Mouse (Mus musculus) lung, adult 2 months (tissue): ENCODE results near the gene Slc36a3.

Source experiments
- CTCF ChIP-seq: fragments of 200-500 bp; IDR thresholded peaks from 2 replicates; pipeline ENCODE4 v1.5.1; 2011; ENCODE audit warnings: mild to moderate bottlenecking, low read length, control low read depth; ENCODE audit not compliant: insufficient read depth
- POLR2A ChIP-seq: fragments of 200-500 bp; IDR thresholded peaks from 2 replicates; pipeline ENCODE4 v1.6.1; 2011; ENCODE audit warnings: low read depth, mild to moderate bottlenecking, control low read depth, low read length, borderline replicate concordance; ENCODE audit errors: extremely low read depth

GRCm38 (mm10) chr11:55131946-55132345 is 19.6 kb downstream of the Slc36a3 start:
- TF ChIP-seq CTCF (no peak), POLR2A (no peak)
